Mouse (Mus musculus) ES-Bruce4 (cell line): ENCODE data around the gene Rab39. TPM values are rescaled to one million over a fixed set of nuclear protein-coding genes. Genes with fewer than 3 reads are reported as not detected.

Experiments used
- H3K27ac ChIP-seq: 2 replicates; pipeline ENCODE4 v1.5.1; 2012; ENCODE audit warnings: low read length, inconsistent platforms; ENCODE audit not compliant: insufficient read depth
- H3K27me3 ChIP-seq: 2 replicates; pipeline ENCODE4 v1.6.1; 2012; ENCODE audit warnings: mild to moderate bottlenecking, low read length, inconsistent platforms; ENCODE audit not compliant: control insufficient read depth, poor library complexity, insufficient read depth, severe bottlenecking
- H3K36me3 ChIP-seq: 2 replicates; pipeline ENCODE4 v1.6.1; 2012; ENCODE audit warnings: inconsistent platforms, mild to moderate bottlenecking, low read length, moderate library complexity; ENCODE audit not compliant: control insufficient read depth, poor library complexity, insufficient read depth, severe bottlenecking
- H3K4me1 ChIP-seq: one replicate; pipeline ENCODE4 v1.8.1; 2011; ENCODE audit warnings: low read length; ENCODE audit not compliant: control insufficient read depth, insufficient read depth
- H3K4me3 ChIP-seq: 2 replicates; pipeline ENCODE4 v1.5.1; 2011; ENCODE audit warnings: low read depth, mild to moderate bottlenecking, low read length
- H3K9ac ChIP-seq: 2 replicates; pipeline ENCODE4 v1.6.1; 2012; ENCODE audit warnings: low read depth, mild to moderate bottlenecking, inconsistent platforms; ENCODE audit not compliant: poor library complexity, severe bottlenecking
- H3K9me3 ChIP-seq: replicated peaks from 2 replicates; pipeline ENCODE4 v1.6.1; 2012; ENCODE audit warnings: mild to moderate bottlenecking, low read length, inconsistent platforms; ENCODE audit not compliant: control insufficient read depth, poor library complexity, insufficient read depth, severe bottlenecking
- CTCF ChIP-seq: IDR thresholded peaks from one replicate; pipeline ENCODE4 v1.8.1; 2011; ENCODE audit warnings: low read depth, low read length
- EP300 ChIP-seq: IDR thresholded peaks from 2 replicates; pipeline ENCODE4 v1.6.1; 2011; ENCODE audit warnings: low read depth, low read length; ENCODE audit not compliant: insufficient read depth
- POLR2A ChIP-seq: IDR thresholded peaks from one replicate; pipeline ENCODE4 v1.8.1; 2011; ENCODE audit warnings: low read length; ENCODE audit not compliant: insufficient read depth
- polyA plus RNA-seq: library from polyadenylated mRNA; stranded (reverse); fragments of >200 nt; gene quantifications from 2 replicates; pipeline ENCODE4 v1.2.4, GENCODE M21; 2011; ENCODE audit warnings: low read depth; ENCODE audit not compliant: missing spikeins, insufficient read depth, insufficient read length

Rab39 gene
- polyA plus RNA-seq, 1 experiment: 1.3 TPM

DNA sequence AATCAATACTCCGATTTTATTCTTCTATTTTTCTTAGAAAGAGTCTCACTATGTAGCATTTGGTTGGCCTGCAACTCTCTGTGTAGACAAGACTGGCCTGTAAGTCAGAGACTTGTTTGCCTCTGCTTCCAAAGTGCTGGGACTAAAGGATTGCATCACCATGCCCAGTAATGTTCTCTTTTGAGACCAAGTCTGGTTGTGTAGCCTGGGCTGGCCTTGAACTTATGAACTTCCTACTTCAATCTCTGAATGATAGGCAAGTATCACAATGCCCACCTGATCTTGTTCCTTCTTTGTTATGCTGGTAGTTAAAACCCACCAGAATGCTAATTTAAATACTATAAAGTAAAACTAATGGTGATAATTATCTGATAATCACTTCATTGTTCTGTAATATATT is 3.0 kb downstream of the Rab39 start:
- Histone ChIP-seq H3K4me1 (no peaks in the 10 kb centered on the region), H3K36me3 (no peaks in the 10 kb centered on the region), H3K4me3 (no peak overlapping the region), H3K9ac (no peak overlapping the region), H3K9me3 (no peaks in the 10 kb centered on the region), H3K27ac (no peak overlapping the region), H3K27me3 (no peaks in the 10 kb centered on the region)
- no peak for TF ChIP-seq EP300
- no peak for TF ChIP-seq POLR2A
- TF ChIP-seq CTCF: no peak

DNA sequence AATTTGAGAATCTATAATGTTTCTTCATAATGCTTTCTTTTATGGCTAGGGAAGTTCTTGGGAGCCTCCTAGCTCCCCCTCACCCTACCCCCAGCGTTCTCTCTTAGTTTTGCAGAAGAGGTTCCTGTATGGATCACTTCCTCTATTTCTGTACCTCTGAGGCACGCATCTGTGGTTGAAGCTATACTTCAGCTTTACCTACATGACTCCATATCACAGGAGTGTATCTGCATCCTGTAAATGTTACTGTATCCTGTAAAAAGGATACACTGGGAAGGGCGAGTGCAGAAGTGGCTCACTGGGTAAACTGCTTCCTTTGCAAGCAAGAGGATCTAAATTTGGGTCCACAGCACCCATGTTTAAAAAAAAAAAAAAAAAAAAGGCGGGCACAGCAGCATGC is 5.5 kb downstream of the Rab39 start:
- Histone ChIP-seq H3K27ac (no peak overlapping the region), H3K4me3 (no peak overlapping the region), H3K9me3 (no peaks in the 10 kb centered on the region), H3K27me3 (no peaks in the 10 kb centered on the region), H3K9ac (no peak overlapping the region), H3K4me1 (no peaks in the 10 kb centered on the region), H3K36me3 (no peaks in the 10 kb centered on the region)
- TF ChIP-seq EP300 (no peak), POLR2A (no peak), CTCF (no peak)

DNA sequence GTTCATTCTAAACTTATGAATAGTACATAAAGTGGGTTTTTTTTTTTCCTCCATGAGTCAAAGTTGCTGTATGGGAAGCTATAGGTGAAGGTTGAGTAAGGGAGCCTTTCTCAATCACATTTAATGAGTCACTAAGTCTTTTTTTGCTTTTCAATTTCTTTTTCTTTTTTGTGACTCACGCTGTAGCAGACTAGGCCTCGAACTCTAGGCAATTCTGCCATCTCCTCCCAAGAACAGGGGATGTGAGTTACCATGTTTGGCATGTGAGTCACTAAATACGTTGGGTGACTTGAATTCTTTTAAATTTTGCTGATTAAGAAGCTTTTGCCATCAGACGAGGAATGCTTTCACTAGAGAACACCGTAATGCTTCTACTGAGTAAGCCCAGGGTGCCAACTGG is 10.2 kb downstream of the Rab39 start:
- no peak overlapping the region for H3K4me3 ChIP-seq
- no peak overlapping the region for H3K9ac ChIP-seq
- H3K36me3 ChIP-seq: no peaks in the 10 kb centered on the region
- no peaks in the 10 kb centered on the region for H3K4me1 ChIP-seq
- no peak overlapping the region for H3K27ac ChIP-seq
- TF ChIP-seq CTCF: no peak
- no peak for TF ChIP-seq POLR2A
- no peak for TF ChIP-seq EP300
- H3K27me3 ChIP-seq: no peaks in the 10 kb centered on the region
- no peaks in the 10 kb centered on the region for H3K9me3 ChIP-seq

DNA sequence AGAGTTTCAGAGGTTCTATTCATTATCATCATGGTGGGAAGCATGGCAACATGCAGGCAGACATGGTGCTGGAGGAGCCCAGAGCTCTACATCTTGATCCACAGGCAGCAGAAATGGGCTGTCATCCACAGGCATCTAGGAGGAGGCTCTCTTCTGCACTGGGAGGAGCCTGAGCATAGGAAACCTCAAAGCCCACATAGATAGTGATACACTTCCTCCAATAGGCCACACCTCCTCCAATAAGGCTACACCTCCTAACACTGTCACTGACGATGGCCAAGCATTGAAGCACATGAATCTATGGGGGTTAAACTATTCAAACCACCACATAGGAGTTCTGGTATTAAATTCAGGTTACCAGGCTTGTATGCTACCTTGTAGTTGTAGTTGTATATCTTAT is 12.3 kb downstream of the Rab39 start:
- Histone ChIP-seq H3K9ac (no peak overlapping the region), H3K4me3 (no peak overlapping the region), H3K9me3 (no peaks in the 10 kb centered on the region), H3K27ac (no peak overlapping the region), H3K36me3 (no peaks in the 10 kb centered on the region), H3K27me3 (no peaks in the 10 kb centered on the region), H3K4me1 (no peaks in the 10 kb centered on the region)
- TF ChIP-seq POLR2A (no peak), CTCF (no peak), EP300 (no peak)

DNA sequence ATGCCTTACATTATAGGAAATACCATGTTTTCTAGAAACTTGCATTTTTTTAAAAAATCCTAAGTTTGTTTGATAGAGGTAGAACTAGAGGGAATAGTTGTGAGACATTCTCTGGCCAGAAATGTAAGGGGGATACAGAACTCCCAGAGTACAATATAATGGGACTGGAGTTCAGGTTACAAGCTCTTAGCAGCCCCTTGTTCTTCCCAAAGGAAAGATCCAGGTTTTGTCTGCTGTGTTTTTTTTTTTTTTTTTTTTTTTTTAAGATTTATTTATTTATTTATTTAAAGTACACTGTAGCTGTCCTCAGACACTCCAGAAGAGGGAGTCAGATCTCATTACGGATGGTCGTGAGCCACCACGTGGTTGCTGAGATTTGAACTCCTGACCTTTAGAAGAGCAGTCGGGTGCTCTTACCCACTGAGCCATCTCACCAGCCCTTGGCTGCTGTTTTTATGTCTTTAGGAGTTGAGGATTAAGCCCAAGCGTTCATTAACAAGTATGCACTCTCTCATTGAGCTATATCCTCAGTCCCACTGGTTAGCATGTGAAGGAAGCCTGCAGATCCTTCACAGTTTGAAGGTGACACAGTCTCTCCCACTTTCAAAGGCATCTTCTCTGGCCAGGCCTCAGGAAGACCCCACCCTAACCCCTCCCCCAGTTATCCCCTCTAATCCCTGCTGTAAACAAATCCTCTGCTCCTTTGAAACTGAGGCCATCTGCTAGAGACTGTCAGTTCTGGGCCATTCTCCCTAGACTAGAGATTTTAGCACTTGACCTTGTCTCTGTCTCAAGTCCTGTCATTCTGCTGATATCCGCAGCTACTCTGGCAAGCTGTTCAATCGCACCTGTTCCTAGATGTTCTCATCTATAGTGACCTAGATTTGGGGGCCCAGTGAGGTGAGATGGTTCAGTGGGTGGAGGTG is 14.0 kb downstream of the Rab39 start:
- Histone ChIP-seq H3K4me1 (no peaks in the 10 kb centered on the region), H3K4me3 (no peak overlapping the region), H3K27ac (no peak overlapping the region), H3K27me3 (no peaks in the 10 kb centered on the region), H3K36me3 (no peaks in the 10 kb centered on the region), H3K9me3 (no peaks in the 10 kb centered on the region), H3K9ac (no peak overlapping the region)
- TF ChIP-seq CTCF: no peak
- 0 out of 2 replicates have a peak, but pooled peaks have one; percentile 34 for TF ChIP-seq EP300

DNA sequence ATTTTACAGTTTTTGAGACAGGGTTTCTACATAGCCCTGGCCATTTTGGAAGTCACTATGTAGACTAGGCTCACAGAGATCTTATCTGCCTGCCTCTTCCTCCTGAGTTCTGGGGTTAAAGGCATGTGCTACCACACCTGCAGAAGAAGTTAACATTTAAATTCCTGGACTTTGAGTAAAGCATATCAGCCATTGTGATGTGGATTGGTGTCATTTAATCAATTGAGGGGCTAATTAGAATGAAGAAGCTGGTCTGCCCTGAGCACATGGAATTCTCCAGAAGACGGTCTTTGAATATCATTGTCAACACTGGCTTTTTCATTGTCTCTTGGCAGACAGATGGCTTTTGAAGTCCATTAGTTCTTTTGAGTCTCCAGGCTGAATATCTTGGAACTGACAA is 25.2 kb downstream of the Rab39 start:
- no peaks in the 10 kb centered on the region for H3K36me3 ChIP-seq
- no peak overlapping the region for H3K4me3 ChIP-seq
- no peak for TF ChIP-seq POLR2A
- no peak for TF ChIP-seq EP300
- H3K4me1 ChIP-seq: no peaks in the 10 kb centered on the region
- H3K9ac ChIP-seq: no peak overlapping the region
- H3K27ac ChIP-seq: no peak overlapping the region
- H3K27me3 ChIP-seq: no peaks in the 10 kb centered on the region
- H3K9me3 ChIP-seq: peaks cover 5% of the 10 kb centered on the region; the same call in 1 of the 2 replicates
